Mouse (Mus musculus): ENCODE results near the gene Exoc8. TPM values are rescaled to one million over a fixed set of nuclear protein-coding genes. Genes with fewer than 3 reads are reported as not detected.

Gene Exoc8
- polyA plus RNA-seq, 1 experiment from 2014 or later = 14.6 TPM

DNA sequence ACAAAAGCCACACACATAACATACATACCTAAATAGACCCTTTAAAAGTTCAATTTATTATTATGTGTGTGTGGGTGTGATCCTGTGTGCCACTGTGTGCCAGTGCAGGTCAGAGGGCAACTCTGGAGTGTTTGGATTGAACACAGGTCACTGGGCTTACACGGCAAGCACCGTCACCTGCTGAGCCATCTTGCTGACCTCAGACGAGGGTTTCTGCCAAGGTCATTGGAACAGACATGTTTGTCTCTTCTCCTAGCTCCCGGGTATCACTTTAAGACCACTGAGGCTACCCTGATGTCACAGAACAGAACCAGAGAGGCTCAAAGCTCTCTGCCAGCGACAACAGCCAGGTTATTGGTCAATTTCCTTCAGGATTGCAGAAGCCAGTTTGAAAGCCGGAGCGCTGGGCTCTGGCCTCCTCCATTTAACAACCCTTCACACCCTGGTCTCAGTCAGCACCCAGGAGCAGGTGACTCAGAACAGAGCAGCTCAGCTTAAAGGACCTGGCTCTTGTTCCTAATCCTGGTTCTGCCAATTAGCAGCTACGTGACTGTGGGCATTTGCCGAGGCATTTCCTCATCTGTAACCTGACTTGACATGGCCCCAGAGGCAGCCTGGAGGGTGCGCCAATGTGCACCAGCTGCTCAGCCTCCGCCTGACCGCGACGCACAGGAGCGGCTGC is 26.6 kb upstream of the Exoc8 start:
- no peak for ATAC-seq (ENCODE audit: insufficient number of reproducible peaks, insufficient read depth, low FRiP score, low TSS enrichment)
- no peaks in the 10 kb centered on the region for H3K36me3 ChIP-seq
- 88% methylated on average over 15 of the region's 15 CpGs for WGBS
- H3K4me2 ChIP-seq (replicated peaks) = no peak overlapping the region
- H3K4me1 ChIP-seq = peaks cover 6% of the 10 kb centered on the region; the same call in 1 of the 2 replicates
- H3K9ac ChIP-seq = no peak overlapping the region
- H3K27me3 ChIP-seq = no peaks in the 10 kb centered on the region
- H3K4me3 ChIP-seq = no peak overlapping the region
- no peak overlapping the region for H3K27ac ChIP-seq
- H3K9me3 ChIP-seq = no peaks in the 10 kb centered on the region

DNA sequence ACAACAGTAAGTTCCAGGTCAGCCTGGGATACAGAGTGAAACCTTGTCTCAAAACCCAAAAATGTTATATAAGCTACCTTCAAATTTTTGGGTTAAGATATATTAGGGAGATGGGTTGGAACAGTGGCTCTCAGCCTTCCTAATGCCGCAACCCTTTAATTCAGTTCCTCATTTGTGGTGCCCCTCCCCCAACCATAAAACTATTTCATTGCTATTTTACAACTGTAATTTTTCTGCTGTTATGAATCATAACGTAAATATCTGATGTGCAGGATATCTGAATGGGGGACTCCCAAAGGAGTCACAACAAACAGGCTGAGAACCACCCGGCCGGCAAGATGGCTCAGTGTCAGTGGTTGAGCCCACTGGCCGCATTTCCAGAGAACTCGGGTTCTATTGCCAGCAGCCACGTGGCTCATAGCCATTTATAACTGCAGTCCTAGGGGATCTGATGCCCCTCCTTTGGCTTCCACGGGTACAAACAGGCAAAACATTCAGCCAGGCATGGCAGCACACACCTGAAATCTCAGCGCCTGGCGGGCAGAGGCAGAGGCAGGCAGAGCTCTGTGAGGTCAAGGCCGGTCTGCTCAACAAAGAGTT is 25.1 kb upstream of the Exoc8 start:
- Histone ChIP-seq H3K4me2 (replicated peaks) (no peak overlapping the region), H3K9me3 (no peaks in the 10 kb centered on the region), H3K4me3 (no peak overlapping the region), H3K27ac (no peak overlapping the region), H3K36me3 (no peaks in the 10 kb centered on the region), H3K27me3 (no peaks in the 10 kb centered on the region), H3K4me1 (peaks cover 6% of the 10 kb centered on the region; the same call in 1 of the 2 replicates), H3K9ac (no peak overlapping the region)
- 89% methylated on average over 11 of the region's 11 CpGs for WGBS
- ATAC-seq (ENCODE audit: insufficient number of reproducible peaks, insufficient read depth, low FRiP score, low TSS enrichment) = no peak

- no peak overlapping the region for H3K4me2 ChIP-seq (replicated peaks)
- peaks cover 6% of the 10 kb centered on the region; the same call in 1 of the 2 replicates for H3K4me1 ChIP-seq
- H3K27me3 ChIP-seq = no peaks in the 10 kb centered on the region
- WGBS = 83% methylated on average over 18 of the region's 18 CpGs
- H3K36me3 ChIP-seq = no peaks in the 10 kb centered on the region
- no peak overlapping the region for H3K27ac ChIP-seq
- no peaks in the 10 kb centered on the region for H3K9me3 ChIP-seq
- no peak overlapping the region for H3K4me3 ChIP-seq
- ATAC-seq (ENCODE audit: insufficient number of reproducible peaks, insufficient read depth, low FRiP score, low TSS enrichment) = no peak
- no peak overlapping the region for H3K9ac ChIP-seq
Observed at GRCm38 (mm10) chr8:124921369-124922279, 24.1 kb upstream of the Exoc8 start.

DNA sequence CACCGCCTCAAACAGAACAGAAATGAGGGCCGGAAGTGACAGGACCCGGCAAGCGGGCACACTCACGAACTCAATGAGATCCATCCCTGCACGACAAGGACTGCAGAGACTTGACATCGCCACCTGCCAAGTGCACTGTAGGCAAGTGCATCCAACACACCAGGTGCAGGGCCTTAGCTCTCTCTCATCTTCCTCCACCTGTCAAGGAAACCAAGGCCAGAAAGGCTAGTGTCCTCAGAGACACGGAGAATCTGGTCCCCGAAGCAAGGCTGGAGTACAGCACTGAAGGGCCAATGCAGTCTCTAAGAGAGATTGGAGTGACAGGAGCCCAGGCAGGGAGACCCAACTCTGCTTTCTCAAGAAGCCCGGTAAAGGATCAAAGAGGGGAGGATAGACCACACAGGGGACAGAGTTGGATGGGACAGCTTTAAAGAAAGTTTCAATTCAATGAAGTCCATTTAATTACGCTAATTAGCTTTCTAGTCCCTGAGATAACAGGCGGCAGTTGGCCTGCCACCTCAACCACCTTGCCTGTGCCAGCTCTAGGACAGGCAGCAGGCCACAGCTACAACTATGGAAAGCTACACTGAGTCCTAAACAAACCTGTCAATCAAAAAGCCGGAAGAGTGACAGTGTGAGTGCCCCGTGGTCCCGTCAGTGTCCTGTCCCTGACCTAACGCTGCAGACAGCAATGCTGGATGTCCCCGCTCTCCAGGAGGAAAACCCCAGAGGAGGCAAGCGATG is 20.4 kb upstream of the Exoc8 start:
- H3K9ac ChIP-seq = no peak overlapping the region
- H3K4me2 ChIP-seq (replicated peaks) = no peak overlapping the region
- H3K9me3 ChIP-seq = no peaks in the 10 kb centered on the region
- no peak overlapping the region for H3K4me3 ChIP-seq
- H3K36me3 ChIP-seq = peaks cover 26% of the 10 kb centered on the region
- no peaks in the 10 kb centered on the region for H3K27me3 ChIP-seq
- ATAC-seq (ENCODE audit: insufficient number of reproducible peaks, insufficient read depth, low FRiP score, low TSS enrichment) = no peak
- 80% methylated on average over 18 of the region's 18 CpGs for WGBS
- H3K27ac ChIP-seq = no peak overlapping the region
- peaks cover 6% of the 10 kb centered on the region; the same call in 1 of the 2 replicates for H3K4me1 ChIP-seq

DNA sequence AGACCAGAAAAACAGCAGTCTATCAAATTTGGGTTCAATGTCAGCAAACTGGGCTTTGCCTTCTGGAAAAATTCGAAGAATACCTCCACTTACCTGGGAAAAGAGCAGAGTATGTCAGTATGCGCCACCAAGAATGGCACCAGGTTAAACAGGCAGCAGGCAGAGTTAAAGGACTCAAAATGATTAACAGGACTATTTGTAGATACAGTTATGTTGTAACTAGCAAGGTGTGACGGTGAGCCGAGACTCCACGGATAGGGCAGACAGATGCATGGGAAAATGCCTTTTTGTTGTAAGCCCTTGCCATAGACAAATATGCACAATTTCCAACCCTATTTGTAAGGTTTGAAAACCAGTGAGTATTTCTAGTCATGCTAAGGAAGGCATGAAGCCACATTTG is 16.6 kb upstream of the Exoc8 start:
- ATAC-seq (ENCODE audit: insufficient number of reproducible peaks, insufficient read depth, low FRiP score, low TSS enrichment) = no peak
- Histone ChIP-seq H3K27ac (no peak overlapping the region), H3K9me3 (no peaks in the 10 kb centered on the region), H3K4me1 (no peaks in the 10 kb centered on the region), H3K4me2 (replicated peaks) (no peak overlapping the region), H3K9ac (no peak overlapping the region), H3K27me3 (no peaks in the 10 kb centered on the region), H3K4me3 (no peak overlapping the region), H3K36me3 (peaks cover 59% of the 10 kb centered on the region)
- 96% methylated on average over 5 of the region's 5 CpGs for WGBS

DNA sequence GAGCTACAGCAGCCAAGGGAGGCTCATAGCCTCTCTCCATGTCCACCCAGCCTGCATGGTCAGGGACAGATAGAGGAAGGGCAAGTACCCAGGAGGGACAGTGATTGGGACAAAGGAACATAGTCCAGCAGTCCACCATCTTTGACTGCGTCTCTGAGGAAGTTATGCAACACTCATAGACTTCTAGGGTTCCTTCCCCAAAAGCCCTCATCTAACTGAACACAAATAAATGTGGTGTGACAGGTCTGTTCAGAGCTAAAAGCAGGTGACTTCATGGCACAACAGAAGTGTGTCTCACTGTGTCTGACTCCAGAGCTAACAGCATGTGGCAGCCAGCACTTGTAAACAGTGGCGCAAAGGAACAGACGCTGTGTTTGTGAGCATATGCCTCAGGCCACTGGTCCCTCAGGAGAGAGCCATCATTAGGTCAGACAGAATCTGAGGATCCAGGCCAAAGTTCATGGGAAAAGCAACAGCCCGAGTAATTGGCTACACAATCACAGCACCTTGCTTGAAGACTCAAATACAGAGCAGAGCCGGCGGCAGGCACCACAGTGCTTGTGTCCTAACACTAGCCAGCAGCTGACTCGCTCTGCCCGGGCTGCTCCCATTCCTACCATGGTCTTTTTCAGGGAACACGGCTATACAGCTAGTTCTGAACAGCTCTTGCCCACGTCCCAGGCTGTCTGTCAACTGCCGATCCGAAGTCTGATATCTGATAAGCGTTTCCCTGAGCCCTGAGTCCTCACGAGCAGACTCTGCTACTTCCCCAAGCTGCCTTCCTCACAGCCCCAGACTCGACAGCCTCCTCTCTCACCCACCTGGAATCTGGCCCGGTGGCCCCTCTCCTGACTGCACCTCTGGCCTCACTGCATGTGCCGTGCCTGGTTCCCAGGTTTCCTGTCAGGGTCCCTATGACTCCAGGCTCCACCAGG is 14.7 kb upstream of the Exoc8 start:
- no peak for ATAC-seq (ENCODE audit: insufficient number of reproducible peaks, insufficient read depth, low FRiP score, low TSS enrichment)
- Histone ChIP-seq H3K4me1 (no peaks in the 10 kb centered on the region), H3K27me3 (no peaks in the 10 kb centered on the region), H3K4me2 (replicated peaks) (no peak overlapping the region), H3K9ac (no peak overlapping the region), H3K9me3 (no peaks in the 10 kb centered on the region), H3K36me3 (peaks cover 77% of the 10 kb centered on the region), H3K27ac (no peak overlapping the region), H3K4me3 (no peak overlapping the region)
- WGBS = 63% methylated on average over 17 of the region's 17 CpGs

- Histone ChIP-seq H3K27me3 (no peaks in the 10 kb centered on the region), H3K27ac (no peak overlapping the region), H3K9me3 (no peaks in the 10 kb centered on the region), H3K4me2 (replicated peaks) (no peak overlapping the region), H3K4me3 (no peak overlapping the region), H3K36me3 (peaks cover 95% of the 10 kb centered on the region), H3K4me1 (no peaks in the 10 kb centered on the region), H3K9ac (no peak overlapping the region)
- ATAC-seq (ENCODE audit: insufficient number of reproducible peaks, insufficient read depth, low FRiP score, low TSS enrichment) = no peak
- 79% methylated on average over 10 of the region's 10 CpGs for WGBS
Observed at GRCm38 (mm10) chr8:124910349-124910748, 12.8 kb upstream of the Exoc8 start.

GRCm38 (mm10) chr8:124909936-124910335 is 12.4 kb upstream of the Exoc8 start:
- ATAC-seq (ENCODE audit: insufficient number of reproducible peaks, insufficient read depth, low FRiP score, low TSS enrichment) = no peak
- no peaks in the 10 kb centered on the region for H3K27me3 ChIP-seq
- H3K9me3 ChIP-seq = no peaks in the 10 kb centered on the region
- 93% methylated on average over 16 of the region's 16 CpGs for WGBS
- no peak overlapping the region for H3K4me3 ChIP-seq
- H3K27ac ChIP-seq = no peak overlapping the region
- no peak overlapping the region for H3K9ac ChIP-seq
- peaks cover 93% of the 10 kb centered on the region for H3K36me3 ChIP-seq
- H3K4me2 ChIP-seq (replicated peaks) = no peak overlapping the region
- H3K4me1 ChIP-seq = no peaks in the 10 kb centered on the region

DNA sequence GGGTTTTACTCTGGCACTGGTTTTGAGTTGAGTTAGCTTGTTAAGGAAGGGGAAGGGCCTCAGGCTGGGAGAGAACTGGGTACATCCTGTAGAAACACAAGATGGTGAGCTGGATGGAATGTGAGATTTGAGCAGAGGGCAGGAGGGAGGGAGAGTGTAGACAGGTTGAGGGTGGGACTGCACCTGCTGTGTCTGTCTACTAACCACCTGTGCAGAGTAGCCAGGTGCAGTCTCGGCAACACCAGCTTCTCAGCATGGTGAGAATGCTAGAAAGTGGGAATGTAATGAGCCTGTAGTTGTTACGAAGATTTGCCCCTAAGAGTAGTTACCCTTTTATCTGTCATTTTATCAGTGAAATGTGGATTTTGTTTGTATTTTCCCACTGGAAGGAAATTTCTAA is 8.0 kb upstream of the Exoc8 start:
- no peak overlapping the region for H3K4me2 ChIP-seq (replicated peaks)
- no peak overlapping the region for H3K9ac ChIP-seq
- 87% methylated on average over 2 of the region's 2 CpGs for WGBS
- no peaks in the 10 kb centered on the region for H3K9me3 ChIP-seq
- H3K4me3 ChIP-seq = no peak overlapping the region
- no peak for ATAC-seq (ENCODE audit: insufficient number of reproducible peaks, insufficient read depth, low FRiP score, low TSS enrichment)
- no peak overlapping the region for H3K27ac ChIP-seq
- H3K4me1 ChIP-seq = no peaks in the 10 kb centered on the region
- H3K36me3 ChIP-seq = peaks cover 87% of the 10 kb centered on the region
- no peaks in the 10 kb centered on the region for H3K27me3 ChIP-seq

GRCm38 (mm10) chr8:124903198-124903597 is 5.7 kb upstream of the Exoc8 start:
- WGBS = 96% methylated on average over 15 of the region's 15 CpGs
- Histone ChIP-seq H3K4me3 (no peak overlapping the region), H3K36me3 (peaks cover 81% of the 10 kb centered on the region), H3K4me2 (replicated peaks) (no peak overlapping the region), H3K9ac (no peak overlapping the region), H3K27ac (no peak overlapping the region), H3K27me3 (no peaks in the 10 kb centered on the region), H3K4me1 (peaks cover 7% of the 10 kb centered on the region), H3K9me3 (no peaks in the 10 kb centered on the region)
- no peak for ATAC-seq (ENCODE audit: insufficient number of reproducible peaks, insufficient read depth, low FRiP score, low TSS enrichment)
